Mouse (Mus musculus) myocyte (in vitro differentiated cells): ENCODE measurements at regions not wholly inside any gene's neighbourhood (a gene's known extent, or its start where the extent isn't known, plus 50 kb on each side); places are given as distances from the start of the nearest gene placed in this dataset.

Experiments
- CEBPB ChIP-seq: IDR thresholded peaks from 2 replicates; pipeline ENCODE4 v1.6.1; 2011; ENCODE audit warnings: mild to moderate bottlenecking, moderate library complexity; ENCODE audit not compliant: poor library complexity, insufficient read depth, severe bottlenecking
- E2F4 ChIP-seq: IDR thresholded peaks from one replicate; pipeline ENCODE4 v1.6.1; 2011; ENCODE audit warnings: mild to moderate bottlenecking, control low read depth, moderate library complexity; ENCODE audit not compliant: insufficient read depth
- MAX ChIP-seq: IDR thresholded peaks from one replicate; pipeline ENCODE4 v1.6.1; 2011; ENCODE audit warnings: low read depth, mild to moderate bottlenecking, control low read depth
- MYOD1 ChIP-seq, 3 experiments: IDR thresholded peaks; one replicate each; pipeline ENCODE4 v1.6.1; 2011; ENCODE audit warnings: control low read depth in 2 of 3, low read depth in 2 of 3, mild to moderate bottlenecking in 2 of 3, moderate library complexity in 1 of 3; ENCODE audit not compliant: insufficient read length in 2 of 3, control insufficient read depth in 1 of 3
- MYOG ChIP-seq, 3 experiments: IDR thresholded peaks; one replicate each; pipeline ENCODE4 v1.6.1; 2011; ENCODE audit warnings: control low read depth in 2 of 3, low read depth in 2 of 3, mild to moderate bottlenecking in 2 of 3; ENCODE audit not compliant: insufficient read length in 2 of 3, control insufficient read depth in 1 of 3, insufficient read depth in 1 of 3
- POLR2A ChIP-seq: IDR thresholded peaks from one replicate; pipeline ENCODE4 v1.6.1; 2011; ENCODE audit warnings: low read depth, mild to moderate bottlenecking, control low read depth, moderate library complexity; ENCODE audit not compliant: insufficient read length
- POLR2AphosphoS2 ChIP-seq: IDR thresholded peaks from one replicate; pipeline ENCODE4 v1.6.1; 2011; ENCODE audit warnings: low read depth, control low read depth; ENCODE audit not compliant: insufficient read length
- REST ChIP-seq: IDR thresholded peaks from one replicate; pipeline ENCODE4 v1.6.1; 2011; ENCODE audit warnings: mild to moderate bottlenecking, control low read depth, moderate library complexity; ENCODE audit not compliant: insufficient read depth, insufficient read length
- SRF ChIP-seq: IDR thresholded peaks from one replicate; pipeline ENCODE4 v1.6.1; 2011; ENCODE audit warnings: low read depth; ENCODE audit not compliant: control insufficient read depth, insufficient read length
- TCF12 ChIP-seq: IDR thresholded peaks from one replicate; pipeline ENCODE4 v1.6.1; 2011; ENCODE audit warnings: mild to moderate bottlenecking, control low read depth; ENCODE audit not compliant: poor library complexity, insufficient read depth, severe bottlenecking
- USF1 ChIP-seq: IDR thresholded peaks from one replicate; pipeline ENCODE4 v1.6.1; 2011; ENCODE audit warnings: low read depth, mild to moderate bottlenecking, control low read depth, moderate library complexity

DNA sequence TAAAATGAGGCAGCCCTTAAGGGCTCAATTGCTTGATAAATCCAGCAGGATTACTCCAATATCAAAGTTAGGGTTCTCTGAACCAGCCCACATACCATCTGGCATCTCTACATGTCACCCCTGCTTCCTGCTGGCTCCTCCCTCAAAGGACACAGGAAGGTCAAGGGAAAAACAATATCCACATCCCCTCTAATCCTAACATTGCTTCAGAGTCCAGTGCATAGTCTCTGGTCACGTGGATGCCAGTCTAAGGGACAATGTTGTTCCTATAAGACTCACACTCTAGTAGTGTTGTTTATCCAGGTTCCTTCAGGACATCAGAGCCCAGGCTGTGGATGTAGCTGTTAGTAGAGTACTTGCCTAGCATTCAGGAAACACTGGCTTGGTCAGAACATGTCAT lies 124.9 kb upstream of the Foxa2 start:
- TF ChIP-seq POLR2A (no peak), E2F4 (no peak), TCF12 (no peak), MAX (no peak), CEBPB (no peak), MYOG (IDR thresholded peaks at IDR 0.05; ENCODE audit: control insufficient read depth in 1 of 3, insufficient read depth in 1 of 3, insufficient read length in 2 of 3, low read depth in 2 of 3) (no peak), MYOD1 (IDR thresholded peaks at IDR 0.05; ENCODE audit: control insufficient read depth in 1 of 3, insufficient read length in 2 of 3, low read depth in 2 of 3) (no peak), USF1 (no peak), REST (no peak), SRF (no peak), POLR2AphosphoS2 (no peak)
